Mouse (Mus musculus) cerebellum, adult 11 months (tissue): Measurements from ENCODE around the gene Nat8f5.
"Not testable (repeated sequence)": the region's sequence is repeated elsewhere in the genome, so short reads cannot be mapped to it uniquely, and the experiment has no call there.

ENCODE experiments used
- DNase-seq: peaks from one replicate; pipeline ENCODE4 v3.0.0; 2022

The Nat8f5 gene

DNA sequence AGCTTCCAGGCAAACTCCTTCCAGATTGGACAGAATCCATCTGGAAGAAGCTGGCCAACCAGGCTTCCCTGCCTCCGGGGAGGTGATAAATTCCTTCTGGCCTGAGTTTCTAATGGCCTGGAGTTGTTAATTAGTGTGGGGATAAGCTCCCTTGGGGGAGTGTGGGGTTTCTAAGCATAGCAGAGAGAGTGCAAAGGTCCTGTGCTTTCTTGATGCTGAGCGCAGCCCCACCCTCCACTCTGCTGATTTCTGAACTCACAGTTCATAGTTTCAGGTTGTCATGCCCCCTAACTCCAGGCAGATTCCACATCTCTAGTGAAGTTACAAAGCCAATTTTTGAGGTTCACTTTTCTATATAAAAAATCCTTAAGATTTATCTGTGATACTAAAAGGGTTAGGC is 14.3 kb upstream of the Nat8f5 start:
- not testable (repeated sequence) for DNase-seq

- DNase-seq: peak; percentile 12
These were observed 13.8 kb upstream of the Nat8f5 start for GRCm38 (mm10) chr6:85834504-85835100.

- no peak for DNase-seq
These were observed 11.1 kb upstream of the Nat8f5 start, which contains the start of gene Nat8 for GRCm38 (mm10) chr6:85831796-85832321. Gene Nat8 (minus strand): TSS chr6:85832082.

GRCm38 (mm10) chr6:85829462-85829861 is 8.7 kb upstream of the Nat8f5 start:
- DNase-seq: no peak

- DNase-seq: no peak
These were observed 5.1 kb upstream of the Nat8f5 start for GRCm38 (mm10) chr6:85825886-85826285.

DNA sequence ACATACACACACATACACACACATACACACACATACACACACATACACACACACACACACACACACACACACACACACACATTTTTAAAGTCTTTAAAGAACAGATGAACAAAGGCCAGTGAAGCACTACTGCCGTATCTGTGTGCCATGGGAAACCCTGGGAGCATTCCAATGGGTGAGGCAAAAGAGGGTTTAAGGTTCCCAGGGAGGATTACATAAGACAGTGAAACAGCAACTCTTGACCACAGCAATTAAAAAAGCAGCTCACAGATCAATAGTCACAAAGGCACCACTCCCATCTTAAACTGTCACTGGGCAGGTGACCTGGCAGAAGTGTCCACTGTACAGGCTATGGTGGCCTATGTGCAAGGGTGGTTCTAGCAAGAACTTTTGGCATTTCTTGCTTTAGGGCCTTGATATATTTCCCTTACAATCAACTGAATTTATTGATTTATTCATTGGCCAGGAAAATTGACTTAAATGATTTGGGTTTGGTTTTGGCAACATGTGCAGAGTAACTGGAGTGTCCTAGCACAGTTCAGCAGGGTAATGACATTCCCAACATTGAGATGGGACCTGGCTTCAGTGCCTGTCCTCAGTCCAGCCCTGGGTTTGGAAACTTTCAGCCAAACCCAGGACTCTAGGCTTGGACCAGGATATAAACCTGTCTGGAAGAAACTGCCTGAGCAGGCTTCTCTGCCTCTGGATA is 2.8 kb upstream of the Nat8f5 start:
- DNase-seq: no peak

DNA sequence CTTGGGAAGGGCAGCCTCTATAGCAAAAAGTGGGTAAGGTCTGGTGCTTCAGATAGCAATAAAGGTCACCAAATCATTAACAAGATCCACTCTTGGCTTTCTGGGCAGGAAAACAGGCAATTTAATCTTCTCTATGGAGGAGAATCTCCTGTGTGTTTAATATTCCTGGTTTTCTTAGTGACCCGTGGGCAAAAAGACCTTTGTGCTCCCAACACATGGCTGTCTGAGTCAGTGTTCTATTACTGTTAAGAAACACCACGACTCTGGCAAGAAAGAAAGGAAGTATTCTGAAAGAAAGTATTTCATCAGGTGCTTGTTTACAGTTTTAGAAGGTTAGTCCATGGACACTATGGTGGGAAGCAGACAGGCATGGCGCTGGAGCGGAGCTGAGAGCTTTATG is 1.5 kb upstream of the Nat8f5 start:
- no peak for DNase-seq

DNA sequence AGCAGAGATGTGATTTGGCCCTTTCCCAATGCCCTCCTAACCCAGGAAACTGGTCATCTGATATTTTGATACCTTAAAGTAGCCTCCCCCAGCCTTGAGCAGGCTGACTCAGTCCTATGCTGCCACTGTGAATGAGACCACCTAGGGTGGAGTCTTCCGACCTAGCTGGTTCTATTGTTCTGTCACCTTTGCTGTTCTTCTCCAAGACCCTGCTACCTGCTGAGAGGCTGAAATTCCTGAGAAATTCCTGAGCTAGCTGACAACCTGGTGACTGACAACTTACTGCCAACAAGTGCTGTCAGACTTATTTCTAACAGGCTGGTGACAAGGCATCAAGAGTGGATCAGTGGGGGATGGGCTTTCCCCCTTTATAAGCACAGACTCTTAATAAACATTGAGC is 2.4 kb downstream of the Nat8f5 start:
- DNase-seq: no peak

DNA sequence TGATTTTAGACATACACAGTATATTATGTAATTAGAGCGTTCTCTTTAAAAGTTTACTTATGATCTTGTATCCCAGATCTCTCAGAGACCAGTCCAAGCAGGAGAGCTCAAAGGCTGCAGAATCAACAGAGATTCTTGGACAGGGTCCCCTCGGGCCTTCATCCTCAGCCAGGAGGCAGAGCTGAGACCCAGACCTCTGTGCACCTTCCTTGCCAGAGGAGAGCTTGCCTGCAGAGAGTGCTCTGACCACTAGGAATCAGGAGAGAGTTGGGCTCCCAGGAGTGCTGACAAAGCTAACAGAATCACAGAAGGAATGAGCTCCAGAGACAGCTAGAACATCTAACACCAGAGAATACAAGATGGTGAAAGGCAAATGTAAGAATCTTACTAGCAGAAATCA is 7.4 kb downstream of the Nat8f5 start:
- no peak for DNase-seq

DNA sequence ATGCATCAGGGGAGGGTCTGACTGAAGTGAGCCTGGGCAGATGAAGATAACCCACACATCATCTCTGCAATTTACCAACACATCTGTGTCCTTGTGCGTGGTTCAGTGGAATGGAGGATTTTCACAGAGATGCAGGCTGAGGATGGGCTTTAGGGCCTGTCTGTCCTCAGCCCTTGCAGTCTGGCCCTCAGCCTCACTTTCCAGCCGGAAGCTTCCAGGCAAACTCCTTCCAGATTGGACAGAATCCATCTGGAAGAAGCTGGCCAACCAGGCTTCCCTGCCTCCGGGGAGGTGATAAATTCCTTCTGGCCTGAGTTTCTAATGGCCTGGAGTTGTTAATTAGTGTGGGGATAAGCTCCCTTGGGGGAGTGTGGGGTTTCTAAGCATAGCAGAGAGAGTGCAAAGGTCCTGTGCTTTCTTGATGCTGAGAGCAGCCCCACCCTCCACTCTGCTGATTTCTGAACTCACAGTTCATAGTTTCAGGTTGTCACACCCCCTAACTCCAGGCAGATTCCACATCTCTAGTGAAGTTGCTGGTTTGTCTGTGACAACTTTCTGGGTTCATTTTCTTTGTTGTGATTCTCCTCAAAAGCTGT is 9.7 kb downstream of the Nat8f5 start:
- not testable (repeated sequence) for DNase-seq

DNA sequence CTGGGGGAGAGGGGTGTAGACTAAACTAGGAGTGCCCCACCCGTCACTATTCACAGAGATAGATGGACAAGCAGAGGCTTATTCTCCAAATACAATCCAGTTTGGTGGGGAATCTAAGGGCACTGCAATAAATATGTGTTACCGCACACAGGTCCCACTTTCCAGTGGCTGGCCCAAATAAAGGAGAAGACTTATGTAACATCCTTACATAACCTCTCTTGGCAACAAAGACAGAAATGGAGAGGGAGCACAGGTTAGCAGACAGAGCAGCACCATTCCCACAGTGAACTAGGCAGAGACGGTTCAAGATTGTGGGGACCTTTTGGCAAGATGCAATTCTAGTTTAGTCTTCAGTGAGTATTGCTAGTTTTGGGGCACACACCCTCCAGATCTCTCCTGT is 10.3 kb downstream of the Nat8f5 start:
- DNase-seq: not testable (repeated sequence)

- not testable (repeated sequence) for DNase-seq
These were observed 11.0 kb downstream of the Nat8f5 start for GRCm38 (mm10) chr6:85809784-85810183.

DNA sequence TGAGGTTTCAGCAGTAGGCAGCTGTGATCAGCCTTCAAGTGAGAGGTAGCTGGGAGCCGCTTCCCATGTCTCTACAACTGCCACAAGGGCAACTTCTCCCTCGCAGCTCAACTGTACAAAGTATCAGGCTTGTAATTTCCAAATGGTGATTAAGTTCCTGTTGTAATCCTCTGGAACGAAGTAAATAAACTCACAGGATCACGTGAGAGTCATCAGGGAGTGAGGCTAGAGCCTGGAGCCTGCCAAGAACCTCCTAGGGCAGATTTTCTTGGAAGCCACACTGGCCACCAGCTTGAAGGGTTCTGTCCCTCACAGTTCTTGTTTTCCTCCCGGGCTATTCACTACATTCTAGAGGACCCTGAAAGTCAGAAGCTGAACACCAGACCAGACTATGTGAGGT is 17.6 kb downstream of the Nat8f5 start:
- DNase-seq: not testable (repeated sequence)
